Mouse (Mus musculus): ENCODE measurements around the gene Usp33. TPM values are rescaled to one million over a fixed set of nuclear protein-coding genes. Genes with fewer than 3 reads are reported as not detected.

Gene Usp33
- polyA plus RNA-seq, 1 experiment from 2014 or later, result 37.7 TPM

GRCm38 (mm10) chr3:152347227-152347626, 949 bp downstream of the Usp33 start:
- WGBS, result 44% methylated on average over 3 of the region's 3 CpGs
- ATAC-seq (ENCODE audit: insufficient number of reproducible peaks, low FRiP score), result no peak
- Histone ChIP-seq H3K4me3 (peak overlapping the region; percentile 83), H3K36me3 (no peaks in the 10 kb centered on the region), H3K27me3 (replicated peaks) (no peaks in the 10 kb centered on the region), H3K27ac (ENCODE audit: poor library complexity, severe bottlenecking) (no peak overlapping the region), H3K9ac (peak overlapping the region; percentile 87), H3K9me3 (replicated peaks) (no peaks in the 10 kb centered on the region), H3K4me2 (peak overlapping the region; percentile 70), H3K4me1 (replicated peaks) (peaks cover 28% of the 10 kb centered on the region)

- Histone ChIP-seq H3K9me3 (replicated peaks) (no peaks in the 10 kb centered on the region), H3K4me2 (0 out of 2 replicates have a peak overlapping the region, but pooled peaks have one; percentile 4), H3K27me3 (replicated peaks) (no peaks in the 10 kb centered on the region), H3K4me1 (replicated peaks) (peaks cover 37% of the 10 kb centered on the region), H3K9ac (no peak overlapping the region), H3K27ac (ENCODE audit: poor library complexity, severe bottlenecking) (no peak overlapping the region), H3K36me3 (no peaks in the 10 kb centered on the region), H3K4me3 (no peak overlapping the region)
- 86% methylated on average over 10 of the region's 10 CpGs for WGBS
- ATAC-seq (ENCODE audit: insufficient number of reproducible peaks, low FRiP score), result no peak
These were observed 1.9 kb downstream of the Usp33 start for GRCm38 (mm10) chr3:152348011-152348830.

- ATAC-seq (ENCODE audit: insufficient number of reproducible peaks, low FRiP score), result no peak
- no peak overlapping the region for H3K27ac ChIP-seq (ENCODE audit: poor library complexity, severe bottlenecking)
These were observed 4.2 kb downstream of the Usp33 start for GRCm38 (mm10) chr3:152350431-152350830.

GRCm38 (mm10) chr3:152350966-152351365, 4.7 kb downstream of the Usp33 start:
- no peaks in the 10 kb centered on the region for H3K27me3 ChIP-seq (replicated peaks)
- H3K9ac ChIP-seq, result no peak overlapping the region
- no peak overlapping the region for H3K27ac ChIP-seq (ENCODE audit: poor library complexity, severe bottlenecking)
- H3K4me1 ChIP-seq (replicated peaks), result peaks cover 51% of the 10 kb centered on the region
- H3K9me3 ChIP-seq (replicated peaks), result no peaks in the 10 kb centered on the region
- WGBS, result 83% methylated on average over 5 of the region's 5 CpGs
- no peak for ATAC-seq (ENCODE audit: insufficient number of reproducible peaks, low FRiP score)
- H3K36me3 ChIP-seq, result no peaks in the 10 kb centered on the region
- no peak overlapping the region for H3K4me2 ChIP-seq
- no peak overlapping the region for H3K4me3 ChIP-seq

More at GRCm38 (mm10) chr3:152350431-152350830, 4.2 kb downstream of the Usp33 start:
- no peak overlapping the region for H3K4me3 ChIP-seq
- no peak overlapping the region for H3K9ac ChIP-seq
- H3K4me1 ChIP-seq (replicated peaks), result peaks cover 49% of the 10 kb centered on the region
- WGBS, result 74% methylated on average over 3 of the region's 3 CpGs
- no peaks in the 10 kb centered on the region for H3K9me3 ChIP-seq (replicated peaks)
- no peak overlapping the region for H3K4me2 ChIP-seq
- H3K36me3 ChIP-seq, result no peaks in the 10 kb centered on the region
- H3K27me3 ChIP-seq (replicated peaks), result no peaks in the 10 kb centered on the region

- WGBS, result 77% methylated on average over 4 of the region's 4 CpGs
- no peak for ATAC-seq (ENCODE audit: insufficient number of reproducible peaks, low FRiP score)
These were observed 6.0 kb downstream of the Usp33 start for GRCm38 (mm10) chr3:152352289-152352688.

GRCm38 (mm10) chr3:152353434-152354177, 7.3 kb downstream of the Usp33 start:
- peaks cover 47% of the 10 kb centered on the region for H3K4me1 ChIP-seq (replicated peaks)
- H3K9ac ChIP-seq, result no peak overlapping the region
- no peak for ATAC-seq (ENCODE audit: insufficient number of reproducible peaks, low FRiP score)
- H3K4me3 ChIP-seq, result no peak overlapping the region
- H3K27me3 ChIP-seq (replicated peaks), result no peaks in the 10 kb centered on the region
- no peak overlapping the region for H3K4me2 ChIP-seq
- H3K36me3 ChIP-seq, result peaks cover 2% of the 10 kb centered on the region
- no peak overlapping the region for H3K27ac ChIP-seq (ENCODE audit: poor library complexity, severe bottlenecking)
- WGBS, result 75% methylated on average over 10 of the region's 10 CpGs
- no peaks in the 10 kb centered on the region for H3K9me3 ChIP-seq (replicated peaks)

More at GRCm38 (mm10) chr3:152352289-152352688, 6.0 kb downstream of the Usp33 start:
- H3K4me1 ChIP-seq (replicated peaks), result peaks cover 54% of the 10 kb centered on the region
- no peaks in the 10 kb centered on the region for H3K27me3 ChIP-seq (replicated peaks)
- H3K4me2 ChIP-seq, result no peak overlapping the region
- H3K4me3 ChIP-seq, result no peak overlapping the region
- H3K9me3 ChIP-seq (replicated peaks), result no peaks in the 10 kb centered on the region
- H3K9ac ChIP-seq, result no peak overlapping the region
- H3K27ac ChIP-seq (ENCODE audit: poor library complexity, severe bottlenecking), result no peak overlapping the region
- H3K36me3 ChIP-seq, result no peaks in the 10 kb centered on the region

- no peaks in the 10 kb centered on the region for H3K27me3 ChIP-seq (replicated peaks)
- H3K27ac ChIP-seq (ENCODE audit: poor library complexity, severe bottlenecking), result no peak overlapping the region
- peaks cover 16% of the 10 kb centered on the region for H3K36me3 ChIP-seq
- H3K9me3 ChIP-seq (replicated peaks), result no peaks in the 10 kb centered on the region
- H3K4me1 ChIP-seq (replicated peaks), result peaks cover 34% of the 10 kb centered on the region
- no peak overlapping the region for H3K4me3 ChIP-seq
- ATAC-seq (ENCODE audit: insufficient number of reproducible peaks, low FRiP score), result peak; percentile 91
- no peak overlapping the region for H3K4me2 ChIP-seq
- 43% methylated on average over 5 of the region's 5 CpGs for WGBS
- H3K9ac ChIP-seq, result no peak overlapping the region
These were observed 9.1 kb downstream of the Usp33 start for GRCm38 (mm10) chr3:152355361-152355760.

GRCm38 (mm10) chr3:152356751-152357150, 10.5 kb downstream of the Usp33 start:
- Histone ChIP-seq H3K4me3 (no peak overlapping the region), H3K9me3 (replicated peaks) (no peaks in the 10 kb centered on the region), H3K4me1 (replicated peaks) (peaks cover 29% of the 10 kb centered on the region), H3K27ac (ENCODE audit: poor library complexity, severe bottlenecking) (no peak overlapping the region), H3K36me3 (peaks cover 29% of the 10 kb centered on the region), H3K9ac (no peak overlapping the region), H3K4me2 (no peak overlapping the region), H3K27me3 (replicated peaks) (no peaks in the 10 kb centered on the region)
- WGBS, result 83% methylated on average over 9 of the region's 9 CpGs
- ATAC-seq (ENCODE audit: insufficient number of reproducible peaks, low FRiP score), result no peak

GRCm38 (mm10) chr3:152359151-152359550, 12.9 kb downstream of the Usp33 start:
- no peak overlapping the region for H3K4me3 ChIP-seq
- 85% methylated on average over 7 of the region's 7 CpGs for WGBS
- ATAC-seq (ENCODE audit: insufficient number of reproducible peaks, low FRiP score), result no peak
- no peak overlapping the region for H3K4me2 ChIP-seq
- no peak overlapping the region for H3K9ac ChIP-seq
- H3K27ac ChIP-seq (ENCODE audit: poor library complexity, severe bottlenecking), result no peak overlapping the region
- peaks cover 12% of the 10 kb centered on the region for H3K4me1 ChIP-seq (replicated peaks)
- H3K9me3 ChIP-seq (replicated peaks), result no peaks in the 10 kb centered on the region
- no peaks in the 10 kb centered on the region for H3K27me3 ChIP-seq (replicated peaks)
- peaks cover 53% of the 10 kb centered on the region for H3K36me3 ChIP-seq

GRCm38 (mm10) chr3:152364181-152364580, 17.9 kb downstream of the Usp33 start:
- ATAC-seq (ENCODE audit: insufficient number of reproducible peaks, low FRiP score), result no peak
- Histone ChIP-seq H3K36me3 (peaks cover 84% of the 10 kb centered on the region), H3K27me3 (replicated peaks) (no peaks in the 10 kb centered on the region), H3K27ac (ENCODE audit: poor library complexity, severe bottlenecking) (no peak overlapping the region), H3K4me3 (no peak overlapping the region), H3K4me2 (no peak overlapping the region), H3K9ac (no peak overlapping the region), H3K9me3 (replicated peaks) (no peaks in the 10 kb centered on the region), H3K4me1 (replicated peaks) (no peaks in the 10 kb centered on the region)
- 88% methylated on average over 2 of the region's 2 CpGs for WGBS

GRCm38 (mm10) chr3:152376063-152376462, 29.8 kb downstream of the Usp33 start:
- WGBS, result 84% methylated on average over 4 of the region's 4 CpGs
- no peaks in the 10 kb centered on the region for H3K9me3 ChIP-seq (replicated peaks)
- H3K4me1 ChIP-seq (replicated peaks), result no peaks in the 10 kb centered on the region
- no peak overlapping the region for H3K9ac ChIP-seq
- no peak for ATAC-seq (ENCODE audit: insufficient number of reproducible peaks, low FRiP score)
- H3K4me3 ChIP-seq, result no peak overlapping the region
- H3K27me3 ChIP-seq (replicated peaks), result no peaks in the 10 kb centered on the region
- no peak overlapping the region for H3K4me2 ChIP-seq
- peaks cover 79% of the 10 kb centered on the region for H3K36me3 ChIP-seq
- no peak overlapping the region for H3K27ac ChIP-seq (ENCODE audit: poor library complexity, severe bottlenecking)
